Mouse (Mus musculus) layer of hippocampus, adult 2 months (tissue): ENCODE data around the gene Ptpn6. TPM values are rescaled to one million over a fixed set of nuclear protein-coding genes. Genes with fewer than 3 reads are reported as not detected.

ENCODE experiments used
- DNase-seq, 2 experiments: peaks; one replicate each; pipeline ENCODE4 v3.0.0; 2022; ENCODE audit warnings: low spot score in 2 of 2
- H3K27ac ChIP-seq: fragments of 200-600 bp; 2 replicates; pipeline ENCODE4 v1.8.1; 2022
- H3K4me3 ChIP-seq: fragments of 200-600 bp; 2 replicates; pipeline ENCODE4 v1.8.1; 2022; ENCODE audit warnings: mild to moderate bottlenecking
- CTCF ChIP-seq: fragments of 200-600 bp; conservative IDR thresholded peaks from 2 replicates; pipeline ENCODE4 v1.8.1; 2022; ENCODE audit warnings: antibody characterized with exemption, mild to moderate bottlenecking, moderate library complexity
- microRNA-seq, 2 experiments: library from miRNA; unstranded; fragments of <30 nt; microRNA quantifications; one replicate each; pipeline ENCODE4 v1.2.0; 2021
- total RNA-seq, 2 experiments: library from RNA; stranded (reverse); gene quantifications; 2 replicates each; pipeline ENCODE4 v1.2.3; 2021

Gene Ptpn6
- total RNA-seq, 2 experiments from 2014 or later: 5.5 to 6.6 TPM

DNA sequence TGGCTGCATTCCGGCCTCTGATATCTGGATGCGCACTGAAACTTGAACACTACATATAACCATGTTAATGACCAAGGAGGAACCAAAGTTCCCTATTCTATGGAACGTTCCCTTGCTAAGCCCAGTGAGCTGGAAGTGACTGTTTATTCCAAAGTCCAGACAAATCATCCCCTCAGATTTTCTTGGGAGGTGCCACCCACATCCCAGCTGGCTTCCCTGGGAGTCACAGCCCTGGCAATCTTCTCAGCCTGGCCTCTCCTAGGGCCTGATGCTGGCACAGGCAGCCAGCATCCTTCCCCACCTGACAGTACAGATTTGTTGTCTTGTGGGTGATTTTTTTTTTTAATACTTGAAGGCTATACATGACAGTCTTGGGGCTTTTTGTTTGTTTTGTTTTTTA, 59.0 kb downstream of the Ptpn6 start:
- Histone ChIP-seq H3K4me3 (no peak overlapping the region), H3K27ac (no peak overlapping the region)
- DNase-seq: no peak
- no peak for TF ChIP-seq CTCF

- no peak overlapping the region for H3K4me3 ChIP-seq
- H3K27ac ChIP-seq: no peak overlapping the region
- no peak for DNase-seq
- no peak for TF ChIP-seq CTCF
Observed at GRCm38 (mm10) chr6:124678769-124679168, 59.7 kb downstream of the Ptpn6 start.

DNA sequence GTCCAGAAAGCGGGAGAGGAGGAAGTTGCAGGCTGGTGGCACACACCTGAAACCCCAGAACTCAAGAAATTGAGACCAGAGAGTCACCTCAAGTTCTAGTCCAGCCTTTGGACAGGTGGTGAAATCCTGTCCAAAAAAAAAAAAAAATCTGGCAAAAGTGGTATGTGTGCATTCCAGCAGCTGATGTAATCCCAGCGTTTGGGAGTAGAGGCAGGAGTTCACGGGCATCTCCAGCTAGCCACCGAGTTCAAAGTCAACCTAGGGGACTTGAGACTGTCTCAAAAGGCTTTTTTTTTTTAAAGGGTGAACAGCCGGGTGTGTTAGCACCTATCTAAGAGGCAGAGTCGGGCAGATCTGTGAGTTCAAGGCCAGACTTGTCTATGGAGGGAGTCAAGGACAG, 62.3 kb downstream of the Ptpn6 start:
- DNase-seq: no peak
- no peak for TF ChIP-seq CTCF
- H3K4me3 ChIP-seq: no peak overlapping the region
- no peak overlapping the region for H3K27ac ChIP-seq

- TF ChIP-seq CTCF: no peak
- no peak for DNase-seq
- H3K4me3 ChIP-seq: no peak overlapping the region
- no peak overlapping the region for H3K27ac ChIP-seq
Observed at GRCm38 (mm10) chr6:124674591-124674990, 63.9 kb downstream of the Ptpn6 start.

GRCm38 (mm10) chr6:124673619-124674018, 64.9 kb downstream of the Ptpn6 start:
- peak overlapping the region; percentile 37 for H3K27ac ChIP-seq
- no peak overlapping the region for H3K4me3 ChIP-seq
- TF ChIP-seq CTCF: 0 out of 2 replicates have a peak, but pooled peaks have one; percentile 7
- DNase-seq: peak; percentile 17 to 33

DNA sequence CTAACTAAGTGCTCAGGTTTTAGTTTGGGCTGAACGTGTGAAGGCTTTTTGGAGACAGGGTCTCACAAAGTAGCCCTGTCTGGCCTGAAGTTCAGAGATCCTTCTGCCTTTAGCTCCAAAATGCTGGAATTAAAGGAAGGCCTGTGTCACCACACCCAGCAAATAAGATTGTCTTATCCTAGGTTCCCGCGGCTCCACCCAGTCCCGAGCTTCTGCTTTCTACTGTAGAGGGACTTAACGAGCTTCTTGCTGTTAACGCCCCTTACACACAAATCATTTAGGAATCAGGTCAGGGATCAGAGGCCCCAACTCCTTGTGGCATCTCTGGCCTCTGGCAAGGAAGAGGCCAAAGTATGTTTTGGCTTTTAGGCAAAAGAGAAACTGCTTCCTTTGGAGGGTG, 66.4 kb downstream of the Ptpn6 start:
- H3K4me3 ChIP-seq: no peak overlapping the region
- TF ChIP-seq CTCF: no peak
- H3K27ac ChIP-seq: peak overlapping the region; percentile 43; the same call in 1 of the 2 replicates
- DNase-seq: no peak

Small RNAs within 50 kb of the gene (microRNA-seq; reads per million reads assigned to microRNA genes)
- gene Mir141 (3.1 to 3.2 reads per million in 2 experiments), gene Mir200c (29.6 to 45.0 reads per million in 2 experiments)

Other genes with a start within 250 kb of the Ptpn6 start
- gene C1rl, start 245.6 kb downstream of the Ptpn6 start, total RNA-seq: under 1 TPM; 0.27 to 0.28 TPM
- gene C1ra, start 226.3 kb downstream of the Ptpn6 start, total RNA-seq: under 1 TPM; 0.72 to 0.86 TPM
- 1 to 10 TPM in 1 of 2 experiments, under 1 TPM in 1; 0.79 to 1.2 TPM for gene C1s1, start 196.4 kb downstream of the Ptpn6 start, total RNA-seq
- not detected for gene C1rb, start 168.4 kb downstream of the Ptpn6 start, total RNA-seq
- under 1 TPM; 0.26 to 0.52 TPM for gene C1s2, start 102.6 kb downstream of the Ptpn6 start, total RNA-seq
- 10 to 100 TPM; 31.0 to 32.6 TPM for gene Lpcat3, start 75.7 kb downstream of the Ptpn6 start, total RNA-seq
- 10 to 100 TPM; 58.0 to 58.7 TPM for gene Emg1, start 26.5 kb downstream of the Ptpn6 start, total RNA-seq
- 100 to 1,000 TPM; 121 to 124 TPM for gene Phb2, start 26.4 kb downstream of the Ptpn6 start, total RNA-seq
- 100 to 1,000 TPM; 295 to 339 TPM for gene Grcc10, start 2.7 kb upstream of the Ptpn6 start, total RNA-seq
- not detected for gene Gm45234, start 17.3 kb upstream of the Ptpn6 start, total RNA-seq
- gene Atn1, start 17.8 kb upstream of the Ptpn6 start, total RNA-seq: 100 to 1,000 TPM; 159 to 164 TPM
- 1,000 to 10,000 TPM in 1 of 2 experiments, 100 to 1,000 TPM in 1; 981 to 1,025 TPM for gene Eno2, start 31.0 kb upstream of the Ptpn6 start, total RNA-seq
- gene Lrrc23, start 41.0 kb upstream of the Ptpn6 start, total RNA-seq: 1 to 10 TPM; 1.4 to 1.6 TPM
- 1 to 10 TPM; 3.4 to 4.6 TPM for gene Spsb2, start 69.9 kb upstream of the Ptpn6 start, total RNA-seq
- gene Tpi1, start 75.6 kb upstream of the Ptpn6 start, total RNA-seq: 100 to 1,000 TPM; 713 to 768 TPM
- 100 to 1,000 TPM; 185 to 198 TPM for gene Usp5, start 90.8 kb upstream of the Ptpn6 start, total RNA-seq
- gene Cdca3, start 90.8 kb upstream of the Ptpn6 start, total RNA-seq: 1 to 10 TPM in 1 of 2 experiments, under 1 TPM in 1; 0.47 to 1.3 TPM
- gene Gnb3, start 101.6 kb upstream of the Ptpn6 start, total RNA-seq: under 1 TPM in 1 of 2 experiments, not detected in 1; 0.20 TPM
- gene P3h3, start 119.0 kb upstream of the Ptpn6 start, total RNA-seq: 10 to 100 TPM; 33.7 to 36.7 TPM
- gene Gpr162, start 125.3 kb upstream of the Ptpn6 start, total RNA-seq: 100 to 1,000 TPM; 181 to 199 TPM
- under 1 TPM; 0.18 to 0.47 TPM for gene Cd4, start 149.5 kb upstream of the Ptpn6 start, total RNA-seq
- 1 to 10 TPM; 1.3 to 1.7 TPM for gene Lag3, start 173.0 kb upstream of the Ptpn6 start, total RNA-seq
- 1,000 to 10,000 TPM in 1 of 2 experiments, 100 to 1,000 TPM in 1; 991 to 1,057 TPM for gene Ptms, start 181.4 kb upstream of the Ptpn6 start, total RNA-seq
- 100 to 1,000 TPM; 627 to 642 TPM for gene Mlf2, start 192.7 kb upstream of the Ptpn6 start, total RNA-seq
- gene Cops7a, start 226.8 kb upstream of the Ptpn6 start, total RNA-seq: 100 to 1,000 TPM; 136 to 151 TPM